Mouse (Mus musculus) heart, adult 8-10 months (tissue): Measurements from ENCODE around the gene Tmed4. TPM values are rescaled to one million over a fixed set of nuclear protein-coding genes. Genes with fewer than 3 reads are reported as not detected.
"Not testable (repeated sequence)": the region's sequence is repeated elsewhere in the genome, so short reads cannot be mapped to it uniquely, and the experiment has no call there.

Source experiments
- DNase-seq: peaks from one replicate; pipeline ENCODE4 v3.0.0; 2022; ENCODE audit warnings: low spot score
- total RNA-seq, 4 experiments: library from RNA; stranded (reverse); gene quantifications; 2 replicates each; pipeline ENCODE4 v1.2.4; 2022

The Tmed4 gene
- total RNA-seq, 4 experiments from 2014 or later: 96.9 to 111 (median 102) TPM

DNA sequence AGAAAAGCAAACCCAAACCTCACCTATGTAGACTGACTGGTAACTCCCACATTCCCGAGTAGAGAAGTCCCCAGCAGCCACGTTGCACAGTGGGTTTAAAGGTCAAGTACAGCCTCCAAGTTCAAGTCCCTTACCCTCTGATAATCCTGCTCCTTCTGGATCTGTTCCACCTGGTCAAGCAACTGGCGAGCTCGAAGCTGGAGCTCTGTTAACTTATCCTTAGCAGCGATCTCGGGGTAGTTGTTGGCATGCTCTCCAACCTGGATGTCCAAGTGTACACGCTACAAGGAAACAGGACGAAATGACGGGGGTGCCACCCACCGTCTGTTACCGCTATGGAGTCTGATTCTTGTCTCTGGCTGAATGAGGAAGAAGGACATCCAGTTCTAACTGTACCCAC lies 1.1 kb downstream of the Tmed4 start:
- DNase-seq: no peak

DNA sequence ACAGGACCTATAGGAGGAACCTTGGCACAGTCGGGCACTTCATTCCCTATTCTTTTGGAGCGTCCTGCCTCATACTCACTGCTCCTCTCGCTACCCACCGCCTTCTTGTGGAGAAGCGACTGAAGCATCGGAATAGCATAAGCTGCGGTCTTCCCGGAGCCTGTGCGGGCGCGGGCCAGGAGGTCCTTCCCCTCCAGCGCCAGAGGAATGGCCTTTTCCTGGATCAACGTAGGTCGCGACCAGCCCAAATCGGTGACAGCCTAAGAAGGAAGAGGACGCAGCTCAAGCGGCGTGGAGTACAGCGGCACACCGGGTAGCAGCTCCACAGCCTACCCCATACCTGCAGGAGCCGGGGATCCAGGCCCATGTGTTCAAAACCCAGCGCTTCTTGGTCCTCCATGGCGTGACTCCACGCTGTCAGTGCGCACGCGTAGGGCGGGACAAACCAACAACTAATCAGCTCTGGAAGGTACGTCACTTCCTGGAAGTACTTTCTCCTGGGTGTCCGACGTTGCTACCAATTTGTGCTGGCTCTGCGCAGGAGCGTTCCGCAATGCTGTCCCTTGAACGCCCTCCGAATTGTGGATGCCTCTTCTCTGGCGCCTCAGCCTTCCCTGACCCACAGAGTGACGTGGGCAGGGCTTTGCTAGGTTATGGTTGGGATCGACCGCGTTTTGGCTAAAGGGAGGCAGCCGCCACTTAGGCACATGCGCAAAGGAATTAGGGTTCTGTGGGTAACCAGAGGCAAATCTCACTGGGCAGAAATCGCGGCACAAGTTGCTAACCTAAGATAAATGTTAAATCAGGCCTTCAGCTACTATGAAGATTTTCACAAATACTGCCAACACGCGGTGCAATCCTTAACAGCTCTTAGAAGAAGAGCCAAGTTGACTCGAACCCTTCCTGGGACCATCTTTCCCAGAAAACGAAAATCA lies 7.1 kb downstream of the Tmed4 start, which contains the start of gene Ddx56:
TSS of gene Ddx56 (minus strand) at position 453 of the 935 bp plus-strand sequence.
- DNase-seq: peak; percentile 94

DNA sequence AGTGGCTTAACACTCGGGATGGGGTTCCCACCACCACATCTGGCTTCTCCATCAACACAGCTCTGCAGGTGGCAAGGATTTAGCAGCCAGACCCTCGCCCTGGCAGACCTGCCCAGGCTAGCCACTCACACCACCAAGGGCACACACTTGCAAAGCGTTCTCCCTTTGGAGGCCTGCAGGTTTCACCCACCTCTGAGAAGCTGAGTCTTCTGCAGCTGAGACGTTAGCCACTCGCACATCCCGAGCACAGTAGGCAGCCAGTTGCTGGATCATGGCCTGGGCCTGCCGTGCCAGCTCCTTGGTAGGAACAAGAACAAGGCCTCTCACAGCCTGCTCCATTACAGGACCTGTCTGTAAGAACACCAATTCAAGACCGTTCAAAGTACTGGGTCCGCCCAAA lies 8.0 kb downstream of the Tmed4 start:
- no peak for DNase-seq

DNA sequence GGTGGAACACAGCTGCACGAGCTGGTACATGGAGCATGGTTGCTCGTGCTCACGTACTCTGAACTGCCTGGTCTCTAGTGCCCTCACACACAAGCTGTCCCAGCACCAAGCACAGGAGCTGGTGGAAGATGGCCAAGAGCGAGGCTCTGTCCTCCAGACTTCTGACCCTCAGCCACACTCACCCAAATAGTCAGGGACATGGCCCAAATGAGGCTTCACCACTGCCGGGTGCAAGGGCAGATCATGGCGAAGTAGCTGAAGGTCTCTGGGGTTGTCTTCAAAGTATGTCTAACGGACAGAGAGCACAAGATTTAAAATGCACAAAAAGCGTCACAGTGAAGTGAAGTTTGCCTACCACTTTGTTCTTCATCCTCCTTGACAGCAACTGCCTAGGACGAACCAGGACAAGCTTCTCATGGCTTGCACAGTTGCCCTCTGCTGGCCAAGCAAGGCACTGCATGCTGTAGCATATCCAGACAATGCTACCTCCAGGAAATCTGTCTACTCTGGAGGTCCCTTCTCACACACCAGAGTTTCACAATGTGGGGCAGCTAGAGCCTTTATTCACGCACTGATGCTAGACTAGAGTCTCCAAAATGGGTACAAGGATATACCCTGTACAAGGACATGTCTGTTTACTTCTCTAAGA lies 13.1 kb downstream of the Tmed4 start:
- peak; percentile 61 for DNase-seq

DNA sequence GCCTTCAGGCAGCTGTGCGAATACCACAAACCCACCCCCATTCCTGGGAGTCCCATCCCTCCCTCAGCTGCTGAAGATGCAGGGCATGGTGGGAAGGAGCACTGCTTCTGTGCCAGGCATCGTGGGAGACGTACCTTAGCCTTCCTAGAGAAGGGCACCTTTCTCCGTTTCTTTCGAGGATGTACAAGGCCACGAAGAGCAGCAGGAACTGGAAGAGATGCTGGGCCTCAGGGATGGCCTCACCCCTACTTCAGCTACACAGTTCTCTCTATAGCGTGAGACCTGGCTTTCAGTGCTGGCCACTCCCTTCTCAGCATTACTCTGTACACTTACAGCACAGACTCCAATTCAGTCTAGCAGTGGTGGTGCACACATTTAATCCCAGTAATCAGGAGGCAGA lies 15.3 kb downstream of the Tmed4 start:
- DNase-seq: no peak

DNA sequence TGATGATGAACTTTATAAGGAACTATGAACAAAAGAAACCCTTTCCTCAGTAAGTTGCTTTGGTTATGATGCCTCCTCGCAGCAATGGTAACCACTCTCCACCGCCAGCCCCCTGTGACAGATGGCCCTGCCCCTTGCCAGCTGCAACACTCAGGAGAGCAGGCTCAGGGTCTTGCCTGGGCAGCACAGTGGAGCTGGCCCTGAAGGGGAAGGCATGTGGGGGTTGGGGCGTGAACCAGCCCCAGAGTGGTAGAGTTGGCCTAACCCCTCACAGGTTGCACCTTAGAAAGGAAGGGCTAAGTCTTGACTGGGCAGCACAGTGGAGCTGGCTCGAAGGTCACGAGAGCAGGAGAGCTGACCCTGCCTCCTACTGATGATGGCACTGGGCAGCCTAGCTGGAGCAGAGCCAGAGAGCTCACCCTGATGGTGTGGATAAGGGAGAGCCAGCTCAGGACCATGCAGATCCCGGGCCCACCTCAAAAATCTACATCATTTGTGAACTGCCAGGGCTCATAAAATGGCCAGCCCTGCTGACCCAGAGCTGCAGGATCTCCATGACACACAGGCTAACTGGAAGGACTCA lies 18.1 kb downstream of the Tmed4 start:
- no peak for DNase-seq

DNA sequence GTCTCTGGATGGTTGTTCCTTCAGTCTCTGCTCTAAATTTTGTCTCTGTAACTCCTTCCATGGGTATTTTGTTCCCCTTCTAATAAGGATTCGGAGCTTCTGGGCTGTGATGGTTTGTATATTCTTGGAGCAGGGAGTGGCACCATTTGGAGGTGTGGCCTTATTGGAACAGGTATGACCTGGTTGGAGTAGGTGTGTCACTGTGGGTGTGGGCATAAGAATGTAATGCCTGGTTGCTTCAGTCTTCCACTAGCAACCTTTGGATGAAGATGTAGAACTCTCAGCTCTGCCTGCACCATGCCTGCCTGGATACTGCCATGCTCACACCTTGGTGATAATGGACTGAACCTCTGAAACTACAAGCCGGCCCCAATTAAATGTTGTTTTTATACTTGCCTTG lies 20.1 kb downstream of the Tmed4 start:
- DNase-seq: not testable (repeated sequence)

DNA sequence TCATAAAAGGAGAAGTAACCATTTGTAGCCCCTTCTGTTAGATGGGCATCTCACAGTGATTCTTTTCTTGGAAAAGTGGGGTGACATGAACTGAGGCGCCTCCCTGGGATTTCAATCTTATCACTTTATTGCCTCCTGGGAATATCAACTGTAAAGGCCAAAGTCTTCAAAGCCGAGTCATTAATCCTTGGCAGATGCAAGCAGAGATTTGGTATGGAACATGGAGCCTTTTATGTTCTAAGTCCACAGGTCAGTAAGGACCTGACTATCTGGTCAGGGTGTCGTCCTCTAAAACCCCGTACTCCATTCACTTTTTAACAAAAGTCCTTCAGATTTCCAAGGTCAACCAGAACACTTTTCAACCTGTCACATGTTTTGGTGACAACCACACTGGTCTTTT lies 21.8 kb downstream of the Tmed4 start:
- DNase-seq: no peak

DNA sequence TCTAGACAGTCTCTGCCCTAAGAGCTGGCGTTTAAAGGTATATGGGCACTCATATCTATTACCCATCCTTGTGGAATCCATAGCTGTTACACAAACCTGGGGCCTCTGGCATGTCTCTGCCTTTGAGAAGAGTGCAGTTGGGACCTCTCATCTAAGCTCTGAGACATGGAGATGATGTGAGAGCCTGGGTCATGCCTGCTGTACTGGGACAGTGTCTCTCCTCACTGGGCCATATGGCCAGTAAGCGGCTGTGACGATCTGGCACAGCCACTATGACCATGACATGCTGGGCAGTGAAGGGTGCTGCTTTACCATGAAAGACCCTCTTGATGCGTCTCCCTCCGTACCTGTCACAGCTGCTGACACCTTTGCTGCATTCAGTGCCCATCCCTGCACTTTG lies 22.4 kb downstream of the Tmed4 start:
- DNase-seq: no peak

DNA sequence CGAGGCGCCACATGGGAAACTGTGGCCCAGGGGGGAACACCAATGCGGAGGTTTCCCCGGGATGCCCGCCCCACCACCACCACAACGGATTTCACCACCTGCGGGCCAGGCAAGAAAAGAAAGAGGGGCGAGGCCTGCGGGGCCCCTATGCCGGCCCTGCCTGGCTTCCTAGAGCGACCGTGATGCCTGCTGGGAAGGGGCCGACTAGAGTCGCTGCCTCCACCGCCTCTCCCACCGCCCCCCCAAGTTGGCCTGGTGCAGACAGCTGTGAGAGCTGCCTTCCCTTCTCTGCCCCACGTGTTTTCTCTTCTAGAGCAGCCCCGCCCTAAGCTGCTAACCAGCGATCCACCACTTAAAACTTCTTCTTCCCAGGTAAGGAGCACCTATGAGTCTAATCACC lies 30.0 kb downstream of the Tmed4 start:
- DNase-seq: no peak

DNA sequence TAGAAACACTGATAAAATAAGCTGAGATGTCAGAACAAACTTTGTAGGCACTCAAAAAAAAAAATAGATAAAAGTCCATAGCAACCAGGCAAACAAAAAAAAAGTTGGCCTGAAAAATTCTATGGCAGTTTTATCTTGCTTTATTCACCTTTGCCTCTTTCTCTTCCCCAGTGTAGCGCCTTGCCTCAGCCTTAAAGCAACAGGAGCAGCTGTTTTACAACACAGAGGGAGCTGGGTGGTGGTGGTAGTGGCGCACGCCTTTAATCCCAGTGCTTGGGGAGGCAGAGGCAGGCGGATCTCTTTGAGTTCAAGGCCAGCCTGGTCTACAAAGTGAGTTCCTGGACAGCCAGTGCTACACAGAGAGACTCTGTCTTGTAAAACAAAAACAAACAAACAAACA lies 41.6 kb downstream of the Tmed4 start:
- no peak for DNase-seq

DNA sequence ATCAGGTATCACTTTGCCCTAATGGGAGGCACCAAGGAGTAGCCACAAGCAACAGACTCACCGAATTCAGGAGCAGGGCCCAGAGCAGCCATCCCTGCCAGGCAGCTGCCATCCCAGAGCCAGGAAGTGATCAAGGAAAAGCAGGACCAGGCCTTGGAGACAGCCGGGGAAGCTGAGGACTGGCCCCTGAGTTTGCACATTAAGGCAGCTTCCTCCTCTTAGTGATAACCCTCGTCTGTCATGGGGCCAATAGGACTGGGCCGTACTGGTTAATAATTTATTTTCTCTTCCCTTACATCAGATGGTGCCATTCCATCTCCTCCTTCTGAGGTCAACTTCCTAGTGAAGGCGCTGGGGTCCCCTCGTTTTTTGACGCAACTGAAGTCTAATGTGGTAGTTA lies 44.7 kb downstream of the Tmed4 start, which contains the start of gene Npc1l1:
TSS of gene Npc1l1 (minus strand) at position 132 of the 400 bp plus-strand sequence.
- no peak for DNase-seq

DNA sequence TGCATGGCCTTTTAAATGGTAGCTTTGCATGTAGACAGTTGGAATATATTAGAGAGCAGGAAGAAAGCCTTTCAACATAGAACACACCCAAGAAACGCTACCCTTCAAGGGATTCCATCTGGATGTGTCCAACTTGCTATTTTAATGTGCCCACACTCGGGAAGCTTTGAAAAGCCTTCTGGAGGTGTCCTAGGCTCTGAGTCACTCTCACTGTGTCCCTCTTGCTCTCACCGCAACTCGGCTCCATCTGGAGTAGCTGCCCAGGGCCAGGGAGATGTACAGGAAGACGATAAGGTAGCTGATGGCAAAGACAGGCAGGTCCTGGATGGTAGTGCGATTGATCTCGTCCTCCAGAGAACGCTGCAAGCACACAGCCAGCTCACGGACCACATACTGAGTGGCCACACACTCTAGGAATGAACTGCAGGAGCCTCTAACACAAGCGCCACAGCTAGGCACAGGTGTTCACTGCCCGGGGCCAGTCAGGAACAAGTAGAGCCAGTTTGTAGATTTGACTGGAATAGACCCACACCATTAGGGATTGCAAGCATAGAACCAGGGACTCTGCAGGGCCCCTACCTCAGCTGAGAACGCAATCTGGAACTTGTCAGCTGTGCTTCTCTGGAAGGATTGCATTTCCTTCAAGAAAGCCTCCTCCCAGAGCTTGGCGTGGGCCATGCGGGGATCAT lies 50.0 kb downstream of the Tmed4 start:
- no peak for DNase-seq

DNA sequence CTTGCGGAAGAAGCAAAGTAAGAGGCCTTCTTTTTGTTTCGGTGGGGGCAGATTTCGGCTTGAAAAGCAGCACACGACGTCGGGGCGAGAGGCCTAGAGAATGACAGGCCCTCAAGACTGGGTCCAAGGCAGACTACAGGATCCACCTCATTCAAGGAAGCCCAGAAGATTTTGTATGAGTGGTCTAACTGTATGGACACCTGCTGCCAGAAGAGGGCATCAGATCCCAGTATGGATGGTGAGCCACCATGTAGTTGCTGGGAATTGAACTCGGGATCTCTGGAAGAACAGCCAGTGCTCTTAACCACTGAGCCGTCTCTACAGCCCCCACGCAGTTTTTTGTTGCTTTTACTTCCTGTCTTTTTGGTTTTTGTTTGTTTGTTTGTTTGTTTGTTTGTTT lies 52.5 kb downstream of the Tmed4 start:
- no peak for DNase-seq

Other genes starting within 250 kb of the Tmed4 start
- gene Camk2b, start 208.5 kb downstream of the Tmed4 start, total RNA-seq: 10 to 100 TPM in 2 of 4 experiments, 1 to 10 TPM in 2; 6.5 to 14.8 (median 10.1) TPM
- not detected for gene A730071L15Rik, start 74.8 kb downstream of the Tmed4 start, total RNA-seq
- 10 to 100 TPM; 64.5 to 75.3 (median 71.5) TPM for gene Nudcd3, start 74.5 kb downstream of the Tmed4 start, total RNA-seq
- gene Npc1l1, start 44.7 kb downstream of the Tmed4 start, total RNA-seq: under 1 TPM in 1 of 4 experiments, not detected in 3; 0.06 TPM
- gene Ddx56, start 7.1 kb downstream of the Tmed4 start, total RNA-seq: 10 to 100 TPM; 22.6 to 23.5 (median 23.0) TPM
- gene Ogdh, start 16.8 kb upstream of the Tmed4 start, total RNA-seq: 1,000 to 10,000 TPM; 1,901 to 2,083 (median 1,945) TPM
- gene Zmiz2, start 114.2 kb upstream of the Tmed4 start, total RNA-seq: 10 to 100 TPM; 37.1 to 38.7 (median 37.5) TPM
- gene Ppia, start 140.6 kb upstream of the Tmed4 start, total RNA-seq: 100 to 1,000 TPM; 262 to 310 (median 280) TPM
- 10 to 100 TPM; 80.1 to 97.8 (median 88.2) TPM for gene H2afv, start 169.6 kb upstream of the Tmed4 start, total RNA-seq
- gene Purb, start 201.0 kb upstream of the Tmed4 start, total RNA-seq: 10 to 100 TPM; 23.2 to 32.4 (median 28.9) TPM
- 1 to 10 TPM in 3 of 4 experiments, under 1 TPM in 1; 0.73 to 2.3 (median 1.2) TPM for gene Myo1g, start 246.1 kb upstream of the Tmed4 start, total RNA-seq